Mouse (Mus musculus) layer of hippocampus, postnatal 10 days (tissue): ENCODE measurements at regions not wholly inside any gene's neighbourhood (a gene's known extent, or its start where the extent isn't known, plus 50 kb on each side); places are given as distances from the start of the nearest gene placed in this dataset.

ENCODE experiments used
- DNase-seq, 2 experiments: peaks; one replicate each; pipeline ENCODE4 v3.0.0; 2021; ENCODE audit warnings: low spot score in 2 of 2

- DNase-seq: no peak
Measured at GRCm38 (mm10) chr4:93986189-93986588, 570.2 kb upstream of the Gm10306 start.

GRCm38 (mm10) chr4:93990273-93990869 is 566.0 kb upstream of the Gm10306 start:
- no peak for DNase-seq

- DNase-seq: no peak
Measured at GRCm38 (mm10) chr4:94005818-94006217, 550.5 kb upstream of the Gm10306 start.

GRCm38 (mm10) chr4:94007088-94007768 is 549.1 kb upstream of the Gm10306 start:
- DNase-seq: peak; percentile 6 to 29

GRCm38 (mm10) chr4:94015713-94016112 is 540.6 kb upstream of the Gm10306 start:
- DNase-seq: no peak

- DNase-seq: no peak
Measured at GRCm38 (mm10) chr4:94017702-94018101, 538.6 kb upstream of the Gm10306 start.

GRCm38 (mm10) chr4:94049629-94050310 is 506.6 kb upstream of the Gm10306 start:
- DNase-seq: no peak

- peak in 1 of 2 experiments; percentile 10 for DNase-seq
Measured at GRCm38 (mm10) chr4:94052249-94053162, 503.8 kb upstream of the Gm10306 start.

- no peak for DNase-seq
Measured at GRCm38 (mm10) chr4:94073178-94073870, 483.0 kb upstream of the Gm10306 start.

- no peak for DNase-seq
Measured at GRCm38 (mm10) chr4:94082839-94083238, 473.5 kb upstream of the Gm10306 start.

- DNase-seq: no peak
Measured at GRCm38 (mm10) chr4:94094379-94094778, 462.0 kb upstream of the Gm10306 start.

GRCm38 (mm10) chr4:94106941-94107340 is 449.4 kb upstream of the Gm10306 start:
- DNase-seq: no peak

- no peak for DNase-seq
Measured at GRCm38 (mm10) chr4:94116881-94117280, 439.5 kb upstream of the Gm10306 start.

GRCm38 (mm10) chr4:94124177-94124576 is 432.2 kb upstream of the Gm10306 start:
- DNase-seq: peak in 1 of 2 experiments; percentile 10

GRCm38 (mm10) chr4:94137921-94138320 is 418.4 kb upstream of the Gm10306 start:
- no peak for DNase-seq

- DNase-seq: no peak
Measured at GRCm38 (mm10) chr4:94144901-94145801, 411.2 kb upstream of the Gm10306 start.

GRCm38 (mm10) chr4:94147964-94148533 is 408.3 kb upstream of the Gm10306 start:
- no peak for DNase-seq

GRCm38 (mm10) chr4:94149056-94149455 is 407.3 kb upstream of the Gm10306 start:
- no peak for DNase-seq

GRCm38 (mm10) chr4:94160620-94161019 is 395.7 kb upstream of the Gm10306 start:
- DNase-seq: no peak
